Mouse (Mus musculus) heart, embryonic 13.5 days (tissue): ENCODE measurements around the gene Slc22a18. TPM values are rescaled to one million over a fixed set of nuclear protein-coding genes. Genes with fewer than 3 reads are reported as not detected.

Source experiments
- ATAC-seq: fragments of 200-750 bp; cut with Nextera tagmentation; 2 replicates; pipeline ENCODE4 v1.8.0; 2017; ENCODE audit warnings: moderate TSS enrichment; ENCODE audit not compliant: insufficient number of reproducible peaks, low FRiP score, low TSS enrichment; ENCODE audit errors: extremely low read depth
- H3K27ac ChIP-seq: fragments of 300-500 bp; sonication (generic); replicated peaks from 2 replicates; pipeline ENCODE4 v1.5.1; 2015; ENCODE audit warnings: moderate library complexity, mild to moderate bottlenecking, inconsistent platforms
- H3K27me3 ChIP-seq: fragments of 300-500 bp; sonication (generic); replicated peaks from 2 replicates; pipeline ENCODE4 v1.6.1; 2015; ENCODE audit warnings: mild to moderate bottlenecking, inconsistent platforms
- H3K36me3 ChIP-seq: fragments of 300-500 bp; sonication (generic); 2 replicates; pipeline ENCODE4 v1.6.1; 2015; ENCODE audit warnings: mild to moderate bottlenecking, inconsistent platforms
- H3K4me1 ChIP-seq: fragments of 300-500 bp; sonication (generic); 2 replicates; pipeline ENCODE4 v1.6.1; 2015; ENCODE audit warnings: inconsistent platforms
- H3K4me2 ChIP-seq: fragments of 300-500 bp; sonication (generic); 2 replicates; pipeline ENCODE4 v1.6.1; 2015; ENCODE audit warnings: inconsistent platforms, mild to moderate bottlenecking, moderate library complexity
- H3K4me3 ChIP-seq: fragments of 300-500 bp; sonication (generic); 2 replicates; pipeline ENCODE4 v1.5.1; 2015; ENCODE audit warnings: moderate library complexity, mild to moderate bottlenecking, inconsistent platforms
- H3K9ac ChIP-seq: fragments of 300-500 bp; sonication (generic); 2 replicates; pipeline ENCODE4 v1.6.1; 2015; ENCODE audit warnings: inconsistent platforms, mild to moderate bottlenecking, moderate library complexity
- H3K9me3 ChIP-seq: fragments of 300-500 bp; sonication (generic); 2 replicates; pipeline ENCODE4 v1.6.1; 2016; ENCODE audit warnings: inconsistent platforms
- WGBS: fragments of 180-500 bp; shearing (Covaris S2); methylation state at CpG from one replicate; pipeline ENCODE4 v1.1.7; 2015; ENCODE audit warnings: mixed read lengths; 5-methylcytosine and 5-hydroxymethylcytosine counted together
- polyA plus RNA-seq: library from polyadenylated mRNA; unstranded; fragments of >200 nt; fragmentation: Nextera tagmentation; extraction: Ambion mirVana; gene quantifications from 2 replicates; pipeline ENCODE4 v1.2.1, GENCODE M21; 2015

Slc22a18 gene
- polyA plus RNA-seq, 1 experiment from 2014 or later, result 0.90 TPM

DNA sequence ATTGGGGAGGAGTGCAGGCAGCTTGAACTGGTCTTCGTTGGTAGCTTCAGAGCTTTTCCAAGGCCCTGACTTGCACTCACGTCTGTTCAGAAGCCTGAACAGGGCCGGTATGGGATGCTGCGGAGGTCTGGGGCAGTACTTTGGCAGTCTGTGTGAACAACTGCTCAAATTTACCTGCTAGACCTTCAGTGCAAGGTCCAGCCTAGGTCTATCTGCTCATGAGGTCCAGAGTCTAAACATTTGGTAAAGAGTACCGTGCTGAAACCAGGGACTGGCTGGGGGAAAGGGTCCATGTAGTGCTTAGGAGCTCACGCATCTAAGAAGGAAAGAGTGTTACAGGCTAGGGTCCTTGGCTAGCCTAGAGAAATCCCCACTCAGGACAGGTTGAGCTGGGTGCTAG, 16.2 kb downstream of the Slc22a18 start:
- 71% methylated on average over 6 of the region's 6 CpGs for WGBS

DNA sequence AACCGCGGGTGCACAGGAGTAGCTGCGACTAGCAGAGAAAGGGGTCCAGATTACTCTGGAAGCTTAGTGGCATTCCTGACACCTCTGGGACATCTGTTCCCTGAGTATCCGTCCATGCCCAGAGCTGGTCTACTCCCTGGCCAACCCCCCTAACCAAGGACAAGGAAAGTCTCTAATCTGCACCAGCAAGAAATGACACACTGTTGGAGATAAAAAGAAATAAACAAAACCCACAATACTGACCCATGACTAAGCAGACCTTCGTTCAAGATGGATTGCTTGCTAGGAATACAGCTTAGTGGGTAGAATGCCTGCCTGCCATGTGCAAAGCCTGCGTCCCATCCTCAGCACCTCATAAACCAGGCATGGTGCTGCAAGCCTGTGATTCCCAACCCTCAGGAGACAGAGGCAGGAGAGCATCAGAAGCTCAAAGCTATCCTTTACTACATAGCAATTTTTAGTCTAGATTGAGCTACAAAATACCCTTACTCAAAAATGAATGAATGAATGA, 20.1 kb downstream of the Slc22a18 start:
- no peak overlapping the region for H3K4me2 ChIP-seq
- no peak overlapping the region for H3K9ac ChIP-seq
- 66% methylated on average over 6 of the region's 6 CpGs for WGBS
- H3K27ac ChIP-seq, result no peak overlapping the region
- no peaks in the 10 kb centered on the region for H3K4me1 ChIP-seq
- H3K4me3 ChIP-seq, result no peak overlapping the region
- H3K36me3 ChIP-seq, result no peaks in the 10 kb centered on the region
- H3K9me3 ChIP-seq, result no peaks in the 10 kb centered on the region
- ATAC-seq, result no peak
- H3K27me3 ChIP-seq, result peaks cover 74% of the 10 kb centered on the region

More for the DNA sequence above, 16.2 kb downstream of the Slc22a18 start:
- H3K36me3 ChIP-seq, result no peaks in the 10 kb centered on the region
- H3K4me3 ChIP-seq, result no peak overlapping the region
- H3K9me3 ChIP-seq, result no peaks in the 10 kb centered on the region
- H3K9ac ChIP-seq, result no peak overlapping the region
- no peak for ATAC-seq
- no peak overlapping the region for H3K27ac ChIP-seq
- no peaks in the 10 kb centered on the region for H3K4me1 ChIP-seq
- H3K4me2 ChIP-seq, result no peak overlapping the region
- H3K27me3 ChIP-seq, result peaks cover 55% of the 10 kb centered on the region

DNA sequence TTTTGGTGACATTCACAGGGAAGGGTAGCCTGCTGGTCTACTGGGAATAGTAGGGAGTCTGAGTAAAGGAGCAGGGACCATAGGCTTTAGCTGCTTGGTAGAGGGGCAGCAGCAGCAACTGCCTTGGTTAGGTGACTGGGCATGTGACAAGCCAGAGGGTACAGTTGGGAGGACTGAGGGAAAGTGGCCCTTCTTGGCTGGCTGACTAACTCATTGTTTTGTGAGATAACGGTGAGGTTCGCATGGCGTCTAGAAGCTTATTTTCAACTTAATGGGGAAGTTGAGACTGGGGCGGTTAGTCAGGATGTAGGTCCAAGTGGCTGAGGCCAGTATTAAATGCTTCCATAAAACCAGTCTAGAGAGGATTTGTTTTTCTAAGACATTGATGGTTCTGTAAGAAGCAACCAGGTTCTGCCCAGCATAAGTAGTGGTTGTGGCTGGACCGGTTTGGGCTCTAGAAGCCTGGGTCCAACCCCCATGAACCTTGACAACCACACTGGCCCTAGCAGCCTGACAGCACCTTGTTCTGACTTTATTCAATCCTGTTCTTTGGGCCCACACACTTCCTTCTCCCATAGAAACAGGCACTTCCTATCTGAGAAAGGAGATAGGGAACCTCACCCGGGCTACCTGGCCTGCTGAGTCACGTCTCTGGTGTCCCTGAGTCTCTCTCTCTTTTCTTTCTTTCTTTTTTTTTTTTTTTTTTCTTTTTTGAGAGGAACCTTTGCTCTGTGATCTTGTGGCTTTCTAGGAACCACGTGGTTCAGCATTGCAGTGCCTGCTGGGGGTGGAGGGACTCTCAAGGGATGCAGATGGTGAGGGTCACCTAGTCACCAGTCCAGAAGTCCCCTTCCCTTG, 21.8 kb downstream of the Slc22a18 start:
- H3K4me3 ChIP-seq, result no peak overlapping the region
- no peak overlapping the region for H3K4me2 ChIP-seq
- 63% methylated on average over 8 of the region's 8 CpGs for WGBS
- H3K4me1 ChIP-seq, result no peaks in the 10 kb centered on the region
- ATAC-seq, result no peak
- H3K27me3 ChIP-seq, result peaks cover 75% of the 10 kb centered on the region
- H3K27ac ChIP-seq, result no peak overlapping the region
- H3K9me3 ChIP-seq, result no peaks in the 10 kb centered on the region
- H3K9ac ChIP-seq, result no peak overlapping the region
- H3K36me3 ChIP-seq, result no peaks in the 10 kb centered on the region

DNA sequence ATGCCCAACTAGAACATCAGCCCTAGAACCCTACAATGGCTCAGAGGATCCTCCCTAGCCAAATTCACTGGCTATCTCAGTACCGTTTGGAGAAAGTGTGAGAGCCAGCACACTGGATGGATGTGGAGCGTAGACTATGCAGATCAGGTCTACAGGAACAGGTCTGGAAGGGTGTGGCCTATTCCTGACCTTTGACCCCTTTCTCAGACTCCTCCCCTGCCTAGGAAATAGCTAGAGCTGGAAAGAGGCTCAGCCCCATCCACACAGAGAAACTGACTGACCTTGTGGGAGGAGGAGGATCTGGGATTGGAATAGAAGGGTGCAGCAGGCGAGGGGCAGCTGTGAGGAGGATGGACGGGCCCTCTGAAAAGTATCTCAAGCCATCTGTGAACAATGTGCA, 25.0 kb downstream of the Slc22a18 start:
- Histone ChIP-seq H3K4me1 (peaks cover 18% of the 10 kb centered on the region), H3K27ac (no peak overlapping the region), H3K9me3 (no peaks in the 10 kb centered on the region), H3K4me2 (no peak overlapping the region), H3K9ac (no peak overlapping the region), H3K4me3 (no peak overlapping the region), H3K36me3 (no peaks in the 10 kb centered on the region), H3K27me3 (peaks cover 75% of the 10 kb centered on the region)
- WGBS, result 87% methylated on average over 4 of the region's 4 CpGs
- no peak for ATAC-seq

DNA sequence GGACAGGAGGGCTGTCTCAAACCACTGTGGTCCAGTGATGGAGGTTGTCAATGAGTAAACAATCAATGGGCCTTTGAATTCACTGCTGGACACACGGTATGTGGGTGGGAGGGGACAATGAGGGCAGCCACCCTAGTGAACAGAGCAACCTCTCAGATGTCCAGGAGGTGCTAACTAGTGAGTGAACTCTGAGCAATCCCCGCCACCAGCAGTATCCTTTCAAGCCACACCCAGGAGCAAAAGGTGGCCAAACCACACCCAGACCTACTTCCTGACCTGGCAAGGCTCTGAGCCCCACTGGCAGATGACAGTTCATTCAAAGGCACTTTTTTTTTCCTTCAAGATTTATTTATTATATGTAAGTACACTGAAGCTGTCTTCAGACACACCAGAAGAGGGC, 27.4 kb downstream of the Slc22a18 start:
- H3K36me3 ChIP-seq, result no peaks in the 10 kb centered on the region
- H3K27ac ChIP-seq, result no peak overlapping the region
- no peak overlapping the region for H3K9ac ChIP-seq
- peaks cover 87% of the 10 kb centered on the region for H3K27me3 ChIP-seq
- H3K4me3 ChIP-seq, result no peak overlapping the region
- H3K4me1 ChIP-seq, result peaks cover 18% of the 10 kb centered on the region
- WGBS, result 41% methylated on average over 2 of the region's 2 CpGs
- no peak for ATAC-seq
- no peak overlapping the region for H3K4me2 ChIP-seq
- H3K9me3 ChIP-seq, result no peaks in the 10 kb centered on the region

DNA sequence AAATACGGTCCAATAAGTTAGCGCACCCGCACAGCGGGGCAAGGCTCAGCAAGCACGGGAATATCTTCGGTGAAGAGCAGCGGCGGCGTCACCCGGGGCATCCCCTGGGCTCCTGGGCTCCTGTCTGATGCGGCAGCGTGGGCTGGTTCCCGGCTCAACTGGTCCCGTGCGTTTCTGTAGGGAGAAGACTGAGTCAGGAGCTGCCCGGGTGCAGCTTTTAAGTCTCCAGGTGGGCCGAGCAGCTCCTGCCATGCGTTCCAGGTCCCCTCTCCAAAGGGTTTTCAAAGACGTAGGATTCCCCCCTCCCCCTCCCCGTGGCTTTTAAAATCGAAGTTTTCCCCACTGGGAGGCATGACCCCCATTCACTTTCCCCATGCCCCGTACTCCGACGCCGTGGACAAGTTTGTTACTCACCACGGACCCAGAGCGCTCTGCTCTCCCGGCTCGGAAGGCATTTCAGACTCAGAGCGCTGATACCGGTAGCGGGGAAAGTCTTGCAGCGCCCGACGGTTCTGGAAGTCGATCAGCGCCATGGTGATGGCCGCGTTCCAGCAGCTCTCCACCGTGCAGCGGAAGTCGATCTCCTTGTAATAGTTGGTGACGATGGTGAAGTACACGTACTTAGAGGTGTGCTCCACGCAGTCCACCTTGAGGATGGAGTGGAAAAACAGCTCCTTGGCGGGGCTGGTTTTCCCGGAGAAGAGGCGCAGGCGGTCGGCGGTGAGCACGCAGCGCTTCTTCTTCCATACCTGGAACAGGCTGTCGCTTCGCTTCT, 28.3 kb downstream of the Slc22a18 start:
- no peak for ATAC-seq
- Histone ChIP-seq H3K4me1 (peaks cover 18% of the 10 kb centered on the region), H3K9me3 (no peaks in the 10 kb centered on the region), H3K4me2 (peak overlapping the region; percentile 94), H3K36me3 (no peaks in the 10 kb centered on the region), H3K27me3 (peaks cover 88% of the 10 kb centered on the region), H3K9ac (peak overlapping the region; percentile 11), H3K27ac (no peak overlapping the region), H3K4me3 (peak overlapping the region; percentile 61)
- WGBS, result 1% methylated on average over 55 of the region's 55 CpGs

DNA sequence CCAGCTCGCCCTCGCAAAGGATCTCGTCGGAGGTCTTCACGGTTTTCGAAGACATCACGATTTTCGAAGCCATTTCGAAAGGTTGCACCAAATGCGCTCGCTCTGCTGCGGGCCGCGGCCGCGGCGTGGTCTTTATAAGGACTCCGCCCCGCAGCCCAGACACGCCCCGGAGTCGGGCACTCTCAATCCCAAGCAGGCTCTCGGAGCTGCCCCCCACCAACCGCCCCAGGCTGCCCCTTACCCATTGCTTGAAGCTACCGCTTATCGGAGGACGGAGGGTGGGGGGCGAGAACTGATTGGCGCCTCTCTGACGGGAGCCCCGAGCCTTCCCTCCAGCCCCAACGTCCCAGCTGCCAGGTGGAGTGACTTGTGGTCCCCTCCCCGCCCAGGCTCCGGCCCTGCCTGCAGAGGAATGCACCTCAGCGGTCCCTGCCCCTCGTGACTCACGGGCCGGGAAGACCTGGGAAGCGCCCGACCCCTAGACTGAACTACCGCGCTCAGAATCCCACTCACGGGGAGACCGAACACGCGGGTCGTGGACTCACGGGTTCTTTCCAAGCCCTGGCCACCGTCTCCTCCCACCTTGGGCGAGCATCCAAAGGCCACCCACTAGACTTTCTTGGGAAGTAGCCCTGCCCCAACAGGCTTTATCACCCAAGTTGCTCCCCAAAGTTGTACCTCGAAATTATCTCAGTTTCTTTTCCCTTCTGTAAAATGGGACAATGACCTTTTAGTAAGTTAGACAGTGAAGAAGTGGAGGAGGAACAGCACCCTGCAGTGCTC, 29.1 kb downstream of the Slc22a18 start, which contains the start of gene Phlda2:
Gene Phlda2, minus strand, starts transcription at position 733 of the 783 bp plus-strand sequence.
- Histone ChIP-seq H3K4me1 (peaks cover 18% of the 10 kb centered on the region), H3K9me3 (no peaks in the 10 kb centered on the region), H3K27ac (no peak within 1 kb of the TSS), H3K9ac (peak within 1 kb of the TSS; percentile 11), H3K4me2 (peak within 1 kb of the TSS; percentile 94), H3K36me3 (no peaks in the 10 kb centered on the region), H3K27me3 (peaks cover 80% of the 10 kb centered on the region), H3K4me3 (peak within 1 kb of the TSS; percentile 61)
- WGBS, result 3% methylated on average over 51 of the region's 51 CpGs
- no peak for ATAC-seq

DNA sequence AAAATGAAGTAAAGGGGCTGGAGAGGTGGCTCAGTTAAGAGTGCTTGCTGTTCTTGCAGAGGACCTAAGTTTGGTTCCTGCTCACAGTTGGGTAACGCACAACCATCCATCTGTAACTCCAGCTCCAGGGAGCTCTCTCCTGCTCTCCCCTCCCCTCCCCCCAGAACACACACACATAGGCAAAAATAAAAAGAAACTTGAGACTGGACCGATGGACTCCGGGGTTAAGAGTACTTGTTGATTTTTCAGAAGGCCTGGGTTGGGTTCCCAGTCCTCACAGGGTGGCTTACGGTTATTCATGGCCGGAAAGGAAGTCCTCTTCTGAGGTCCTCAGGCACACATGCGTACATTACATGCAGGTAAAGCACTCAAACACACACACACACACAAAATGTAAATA, 30.4 kb downstream of the Slc22a18 start:
- ATAC-seq, result no peak
- Histone ChIP-seq H3K36me3 (no peaks in the 10 kb centered on the region), H3K4me1 (peaks cover 18% of the 10 kb centered on the region), H3K27ac (no peak overlapping the region), H3K4me3 (no peak overlapping the region), H3K4me2 (no peak overlapping the region), H3K9me3 (no peaks in the 10 kb centered on the region), H3K9ac (no peak overlapping the region), H3K27me3 (peaks cover 70% of the 10 kb centered on the region)
- WGBS, result 75% methylated on average over 6 of the region's 6 CpGs

DNA sequence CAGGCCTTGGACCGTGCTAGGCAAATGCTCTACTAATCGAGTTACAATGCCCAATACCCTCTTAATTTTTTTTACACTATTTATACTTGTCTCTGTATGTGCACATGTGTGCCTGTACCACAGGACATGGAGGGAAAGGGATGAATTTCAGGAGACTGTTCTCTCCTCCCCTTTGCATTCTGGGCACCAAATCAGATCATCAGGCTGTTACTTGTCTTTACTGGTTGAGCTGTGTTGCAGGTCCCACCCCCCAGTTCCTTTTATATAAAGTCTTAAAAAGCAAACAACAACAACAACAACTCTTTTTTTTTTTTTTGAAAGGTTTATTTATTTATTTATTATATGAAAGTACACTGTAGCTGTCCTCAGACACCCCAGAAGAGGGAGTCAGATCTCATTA, 31.9 kb downstream of the Slc22a18 start:
- no peak overlapping the region for H3K4me2 ChIP-seq
- H3K4me1 ChIP-seq, result peaks cover 26% of the 10 kb centered on the region
- no peaks in the 10 kb centered on the region for H3K36me3 ChIP-seq
- peaks cover 56% of the 10 kb centered on the region for H3K27me3 ChIP-seq
- H3K9me3 ChIP-seq, result no peaks in the 10 kb centered on the region
- WGBS, result 86% methylated on average over 2 of the region's 2 CpGs
- H3K9ac ChIP-seq, result no peak overlapping the region
- ATAC-seq, result no peak
- no peak overlapping the region for H3K4me3 ChIP-seq
- H3K27ac ChIP-seq, result no peak overlapping the region

DNA sequence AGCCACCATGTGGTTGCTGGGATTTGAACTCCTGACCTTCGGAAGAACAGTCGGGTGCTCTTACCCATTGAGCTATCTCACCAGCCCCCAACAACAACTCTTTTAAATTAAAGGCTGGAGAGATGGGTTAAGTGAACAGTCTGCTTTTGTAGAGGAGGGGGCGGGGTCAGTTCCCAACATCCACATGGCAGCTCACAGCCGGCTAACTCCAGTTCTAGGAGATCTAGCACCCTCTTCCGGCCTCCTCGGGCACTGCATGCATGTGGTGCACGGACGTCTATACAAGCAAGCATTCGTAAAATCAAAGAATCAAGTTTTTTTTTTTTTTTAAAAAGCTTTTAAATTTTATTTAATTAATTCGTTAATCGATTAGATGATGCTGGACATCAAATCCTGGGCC, 32.3 kb downstream of the Slc22a18 start:
- 29% methylated on average over 11 of the region's 11 CpGs for WGBS
- H3K36me3 ChIP-seq, result no peaks in the 10 kb centered on the region
- H3K27ac ChIP-seq, result no peak overlapping the region
- peaks cover 26% of the 10 kb centered on the region for H3K4me1 ChIP-seq
- H3K4me3 ChIP-seq, result no peak overlapping the region
- no peak overlapping the region for H3K4me2 ChIP-seq
- H3K9me3 ChIP-seq, result no peaks in the 10 kb centered on the region
- H3K27me3 ChIP-seq, result peaks cover 52% of the 10 kb centered on the region
- no peak overlapping the region for H3K9ac ChIP-seq
- no peak for ATAC-seq

DNA sequence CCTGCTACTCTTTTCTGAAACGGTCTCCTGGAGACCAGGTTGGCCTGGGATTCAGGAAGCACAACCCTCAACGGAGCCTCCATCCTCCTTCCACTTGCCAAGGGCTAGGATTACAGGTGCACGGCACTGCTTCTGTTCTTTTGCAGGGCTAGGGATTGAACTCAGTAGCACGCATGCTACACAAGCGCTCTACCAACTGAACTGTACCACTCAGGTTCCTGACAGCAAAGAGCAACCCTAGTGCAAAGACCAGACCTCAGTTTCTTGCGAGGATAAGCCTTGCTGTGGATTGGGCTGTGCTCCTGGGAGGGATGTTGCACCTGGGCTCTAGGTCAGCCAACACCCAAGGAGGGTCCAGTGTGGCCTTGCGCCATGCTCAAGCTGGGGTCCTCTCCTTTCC, 32.7 kb downstream of the Slc22a18 start:
- Histone ChIP-seq H3K27me3 (peaks cover 47% of the 10 kb centered on the region), H3K4me3 (no peak overlapping the region), H3K4me1 (peaks cover 24% of the 10 kb centered on the region), H3K9me3 (no peaks in the 10 kb centered on the region), H3K4me2 (no peak overlapping the region), H3K36me3 (no peaks in the 10 kb centered on the region), H3K9ac (no peak overlapping the region), H3K27ac (no peak overlapping the region)
- WGBS, result 62% methylated on average over 7 of the region's 7 CpGs
- no peak for ATAC-seq
